Mouse (Mus musculus) embryonic facial prominence, embryonic 13.5 days (tissue): ENCODE measurements around the gene Rnf126. TPM values are rescaled to one million over a fixed set of nuclear protein-coding genes. Genes with fewer than 3 reads are reported as not detected.
A peak's percentile ranks its signal among the peaks of the same experiment; 100 is the strongest.

Experiments
- ATAC-seq: fragments of 200-750 bp; cut with Nextera tagmentation; 2 replicates; pipeline ENCODE4 v1.8.0; 2017; ENCODE audit warnings: low read depth; ENCODE audit not compliant: insufficient number of reproducible peaks, insufficient read depth, low FRiP score, low TSS enrichment
- H3K27ac ChIP-seq: fragments of 300-500 bp; sonication (generic); 2 replicates; pipeline ENCODE4 v1.5.1; 2015; ENCODE audit warnings: moderate library complexity, mild to moderate bottlenecking, inconsistent platforms
- H3K27me3 ChIP-seq: fragments of 300-500 bp; sonication (generic); 2 replicates; pipeline ENCODE4 v1.6.1; 2015; ENCODE audit warnings: mild to moderate bottlenecking, inconsistent platforms
- H3K36me3 ChIP-seq: fragments of 300-500 bp; sonication (generic); 2 replicates; pipeline ENCODE4 v1.6.1; 2015; ENCODE audit warnings: mild to moderate bottlenecking, inconsistent platforms
- H3K4me1 ChIP-seq: fragments of 300-500 bp; sonication (generic); 2 replicates; pipeline ENCODE4 v1.6.1; 2015; ENCODE audit warnings: inconsistent platforms
- H3K4me2 ChIP-seq: fragments of 300-500 bp; sonication (generic); 2 replicates; pipeline ENCODE4 v1.6.1; 2015; ENCODE audit warnings: moderate library complexity, mild to moderate bottlenecking, inconsistent platforms
- H3K4me3 ChIP-seq: fragments of 300-500 bp; sonication (generic); 2 replicates; pipeline ENCODE4 v1.5.1; 2015; ENCODE audit warnings: mild to moderate bottlenecking, inconsistent platforms
- H3K9ac ChIP-seq: fragments of 300-500 bp; sonication (generic); 2 replicates; pipeline ENCODE4 v1.6.1; 2015; ENCODE audit warnings: mild to moderate bottlenecking, inconsistent platforms
- H3K9me3 ChIP-seq: fragments of 300-500 bp; sonication (generic); 2 replicates; pipeline ENCODE4 v1.6.1; 2016; ENCODE audit warnings: inconsistent platforms
- WGBS: fragments of 180-500 bp; shearing (Covaris S2); methylation state at CpG from one replicate; pipeline ENCODE4 v1.1.7; 2015; ENCODE audit warnings: mixed read lengths; 5-methylcytosine and 5-hydroxymethylcytosine counted together
- polyA plus RNA-seq: library from polyadenylated mRNA; unstranded; fragments of >200 nt; fragmentation: Nextera tagmentation; extraction: Ambion mirVana; gene quantifications from 2 replicates; pipeline ENCODE4 v1.2.1, GENCODE M21; 2015

Rnf126 gene
- polyA plus RNA-seq, 1 experiment from 2014 or later = 96.5 TPM

GRCm38 (mm10) chr10:79802331-79802971 is 35.7 kb upstream of the Rnf126 start:
- Histone ChIP-seq H3K9me3 (no peaks in the 10 kb centered on the region), H3K27ac (peak overlapping the region; percentile 51), H3K4me3 (no peak overlapping the region), H3K4me2 (no peak overlapping the region), H3K27me3 (no peaks in the 10 kb centered on the region), H3K9ac (no peak overlapping the region), H3K36me3 (peaks cover 7% of the 10 kb centered on the region), H3K4me1 (peaks cover 44% of the 10 kb centered on the region)
- no peak for ATAC-seq
- WGBS = 56% methylated on average over 11 of the region's 11 CpGs

GRCm38 (mm10) chr10:79801837-79802236 is 35.1 kb upstream of the Rnf126 start:
- H3K27ac ChIP-seq = no peak overlapping the region; the same call in 1 of the 2 replicates

GRCm38 (mm10) chr10:79800508-79800907 is 33.8 kb upstream of the Rnf126 start:
- Histone ChIP-seq H3K27ac (no peak overlapping the region), H3K4me1 (peaks cover 41% of the 10 kb centered on the region), H3K4me3 (no peak overlapping the region), H3K4me2 (no peak overlapping the region), H3K27me3 (no peaks in the 10 kb centered on the region), H3K9ac (no peak overlapping the region), H3K9me3 (no peaks in the 10 kb centered on the region), H3K36me3 (peaks cover 6% of the 10 kb centered on the region; the same call in 1 of the 2 replicates)
- WGBS = 78% methylated on average over 11 of the region's 11 CpGs
- no peak for ATAC-seq

More at GRCm38 (mm10) chr10:79801837-79802236, 35.1 kb upstream of the Rnf126 start:
- Histone ChIP-seq H3K9me3 (no peaks in the 10 kb centered on the region), H3K4me3 (no peak overlapping the region), H3K4me2 (no peak overlapping the region), H3K4me1 (peaks cover 47% of the 10 kb centered on the region), H3K36me3 (peaks cover 6% of the 10 kb centered on the region; the same call in 1 of the 2 replicates), H3K27me3 (no peaks in the 10 kb centered on the region), H3K9ac (no peak overlapping the region)
- ATAC-seq = no peak
- WGBS = 50% methylated on average over 3 of the region's 3 CpGs

GRCm38 (mm10) chr10:79798289-79798928 is 31.7 kb upstream of the Rnf126 start:
- H3K27me3 ChIP-seq = no peaks in the 10 kb centered on the region
- 91% methylated on average over 12 of the region's 12 CpGs for WGBS
- peaks cover 36% of the 10 kb centered on the region for H3K4me1 ChIP-seq

GRCm38 (mm10) chr10:79797326-79797725 is 30.6 kb upstream of the Rnf126 start:
- H3K27ac ChIP-seq = no peak overlapping the region; the same call in 1 of the 2 replicates
- H3K4me1 ChIP-seq = peaks cover 31% of the 10 kb centered on the region
- H3K27me3 ChIP-seq = no peaks in the 10 kb centered on the region
- WGBS = 51% methylated on average over 15 of the region's 15 CpGs
- H3K36me3 ChIP-seq = peaks cover 6% of the 10 kb centered on the region; the same call in 1 of the 2 replicates
- ATAC-seq = no peak
- no peak overlapping the region for H3K9ac ChIP-seq
- no peaks in the 10 kb centered on the region for H3K9me3 ChIP-seq
- H3K4me2 ChIP-seq = no peak overlapping the region
- H3K4me3 ChIP-seq = no peak overlapping the region

More at GRCm38 (mm10) chr10:79798289-79798928, 31.7 kb upstream of the Rnf126 start:
- Histone ChIP-seq H3K36me3 (peaks cover 6% of the 10 kb centered on the region; the same call in 1 of the 2 replicates), H3K4me2 (no peak overlapping the region), H3K27ac (no peak overlapping the region), H3K4me3 (no peak overlapping the region), H3K9ac (no peak overlapping the region), H3K9me3 (no peaks in the 10 kb centered on the region)
- ATAC-seq = no peak

DNA sequence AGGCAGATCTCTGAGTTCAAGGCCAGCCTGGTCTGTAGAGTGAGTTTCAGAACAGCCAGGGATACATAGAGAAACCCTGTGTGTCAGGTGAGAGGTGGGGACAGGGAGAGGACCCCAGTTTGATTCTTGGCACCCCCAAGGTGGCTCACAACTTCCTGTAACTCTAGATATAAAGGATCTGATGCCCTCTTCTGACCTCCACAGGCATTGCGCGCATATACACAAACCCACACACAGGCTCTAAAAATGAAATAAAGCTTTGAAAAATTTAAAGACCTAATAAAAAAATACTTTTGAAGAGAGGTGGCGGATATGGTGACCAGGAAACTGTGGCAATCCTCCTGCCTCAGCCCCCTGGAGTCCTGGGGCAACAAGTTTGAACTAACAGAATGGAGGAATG is 29.2 kb upstream of the Rnf126 start:
- H3K4me2 ChIP-seq = no peak overlapping the region
- ATAC-seq = no peak
- H3K9me3 ChIP-seq = no peaks in the 10 kb centered on the region
- H3K27ac ChIP-seq = no peak overlapping the region
- no peaks in the 10 kb centered on the region for H3K27me3 ChIP-seq
- WGBS = 97% methylated on average over 3 of the region's 3 CpGs
- no peak overlapping the region for H3K9ac ChIP-seq
- H3K4me1 ChIP-seq = peaks cover 24% of the 10 kb centered on the region
- H3K36me3 ChIP-seq = peaks cover 6% of the 10 kb centered on the region; the same call in 1 of the 2 replicates
- no peak overlapping the region for H3K4me3 ChIP-seq

DNA sequence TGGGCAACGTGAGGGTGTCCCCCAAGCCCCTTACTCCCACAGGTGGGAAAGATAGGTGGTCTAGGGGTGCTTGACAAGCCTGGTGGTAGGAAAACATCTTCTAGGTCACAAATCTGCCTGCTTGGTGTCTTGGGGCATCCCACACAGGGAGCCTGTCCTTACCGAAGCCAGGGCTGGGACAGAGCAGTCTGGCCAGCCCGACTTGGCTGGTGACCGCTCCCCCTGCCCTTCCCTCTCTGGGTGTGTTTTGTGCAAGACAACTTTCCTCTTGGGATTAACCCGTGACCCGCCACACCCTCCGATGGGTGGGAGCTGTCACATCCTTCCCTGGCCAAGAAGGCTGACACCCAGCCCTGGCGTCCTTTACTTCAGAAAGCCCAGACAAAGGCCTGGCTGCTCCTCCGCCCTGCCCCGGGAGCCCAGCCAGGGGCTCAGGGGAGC is 27.8 kb upstream of the Rnf126 start:
- no peak for ATAC-seq
- Histone ChIP-seq H3K27ac (peak overlapping the region; percentile 86), H3K4me1 (peaks cover 24% of the 10 kb centered on the region), H3K4me2 (peak overlapping the region; percentile 85), H3K4me3 (peak overlapping the region; percentile 91), H3K27me3 (no peaks in the 10 kb centered on the region), H3K36me3 (peaks cover 6% of the 10 kb centered on the region; the same call in 1 of the 2 replicates), H3K9ac (peak overlapping the region; percentile 98), H3K9me3 (no peaks in the 10 kb centered on the region)
- 10% methylated on average over 10 of the region's 10 CpGs for WGBS

GRCm38 (mm10) chr10:79793738-79794490 is 27.2 kb upstream of the Rnf126 start:
- no peak for ATAC-seq
- H3K4me2 ChIP-seq = peak overlapping the region; percentile 85

DNA sequence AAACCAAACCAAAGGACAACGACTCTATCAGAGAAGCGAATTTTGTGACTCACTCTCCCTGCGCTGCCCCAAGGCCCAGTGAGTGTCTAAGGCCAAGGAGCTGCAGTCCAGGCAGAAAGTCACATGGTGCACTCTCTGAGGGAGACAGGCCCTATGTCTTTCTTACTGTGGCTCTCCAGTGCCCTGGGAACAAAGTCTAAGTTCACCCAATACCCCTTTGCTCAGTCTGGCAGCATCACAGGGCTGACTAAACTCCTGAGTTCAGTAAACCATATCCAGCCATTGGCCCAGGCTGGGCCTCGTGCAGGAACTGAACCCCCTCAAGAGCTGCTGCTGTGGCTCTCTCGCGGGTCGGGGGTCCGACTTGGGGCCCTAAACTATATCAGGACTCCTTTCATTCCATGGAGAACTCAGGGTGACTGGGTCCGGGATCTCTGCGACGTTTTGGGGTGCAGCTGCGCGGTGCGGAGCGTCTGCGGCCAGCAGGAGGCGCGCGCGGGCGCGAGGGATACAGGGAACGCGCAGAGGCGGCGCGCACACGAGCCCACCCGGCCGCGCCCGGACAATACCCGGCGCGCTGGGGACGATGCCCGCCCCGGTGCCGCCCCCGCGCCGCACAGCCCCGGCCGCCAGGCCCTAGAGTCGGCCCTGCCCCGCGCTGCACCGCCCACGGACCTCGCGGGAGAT is 26.4 kb upstream of the Rnf126 start, which contains the start of gene Palm:
TSS of gene Palm (plus strand) at position 522 of the 687 bp plus-strand sequence.
- peak within 1 kb of the TSS; percentile 98 for H3K9ac ChIP-seq
- WGBS = 8% methylated on average over 34 of the region's 51 CpGs

More at GRCm38 (mm10) chr10:79793738-79794490, 27.2 kb upstream of the Rnf126 start:
- Histone ChIP-seq H3K9ac (peak overlapping the region; percentile 98), H3K27me3 (no peaks in the 10 kb centered on the region), H3K9me3 (no peaks in the 10 kb centered on the region), H3K4me3 (peak overlapping the region; percentile 91), H3K4me1 (peaks cover 24% of the 10 kb centered on the region), H3K27ac (peak overlapping the region; percentile 86), H3K36me3 (peaks cover 6% of the 10 kb centered on the region; the same call in 1 of the 2 replicates)
- 1% methylated on average over 37 of the region's 38 CpGs for WGBS

GRCm38 (mm10) chr10:79792339-79793040 is 25.7 kb upstream of the Rnf126 start:
- Histone ChIP-seq H3K9ac (peak overlapping the region; percentile 98; the same call in 1 of the 2 replicates), H3K4me3 (peak overlapping the region; percentile 91; the same call in 1 of the 2 replicates), H3K27me3 (no peaks in the 10 kb centered on the region), H3K4me2 (no peak overlapping the region), H3K36me3 (peaks cover 6% of the 10 kb centered on the region; the same call in 1 of the 2 replicates), H3K9me3 (no peaks in the 10 kb centered on the region), H3K27ac (peak overlapping the region; percentile 86; the same call in 1 of the 2 replicates), H3K4me1 (peaks cover 24% of the 10 kb centered on the region)
- ATAC-seq = no peak
- WGBS = 82% methylated on average over 5 of the region's 5 CpGs

More for the DNA sequence above, 26.4 kb upstream of the Rnf126 start, which contains the start of gene Palm:
- H3K27me3 ChIP-seq = no peaks in the 10 kb centered on the region
- peak; percentile 56; the same call in 1 of the 2 replicates for ATAC-seq
- H3K4me3 ChIP-seq = peak within 1 kb of the TSS; percentile 91
- H3K4me1 ChIP-seq = peaks cover 24% of the 10 kb centered on the region
- H3K36me3 ChIP-seq = peaks cover 6% of the 10 kb centered on the region; the same call in 1 of the 2 replicates
- peak within 1 kb of the TSS; percentile 85 for H3K4me2 ChIP-seq
- no peaks in the 10 kb centered on the region for H3K9me3 ChIP-seq
- H3K27ac ChIP-seq = peak within 1 kb of the TSS; percentile 86
